Mouse (Mus musculus) brown adipose tissue, adult 24 weeks (tissue): ENCODE results near the gene Shmt1. TPM values are rescaled to one million over a fixed set of nuclear protein-coding genes. Genes with fewer than 3 reads are reported as not detected.

Experiments
- H3K27ac ChIP-seq: fragments of 200-500 bp; replicated peaks from 2 replicates; pipeline ENCODE4 v1.5.1; 2012; ENCODE audit warnings: low read depth, mild to moderate bottlenecking, low read length
- H3K4me1 ChIP-seq: fragments of 200-500 bp; 2 replicates; pipeline ENCODE4 v1.6.1; 2012; ENCODE audit warnings: low read length, mixed read lengths; ENCODE audit not compliant: control insufficient read depth, insufficient read depth, insufficient read length
- H3K4me3 ChIP-seq: fragments of 200-500 bp; 2 replicates; pipeline ENCODE4 v1.5.1; 2012; ENCODE audit warnings: low read depth, mild to moderate bottlenecking, low read length, moderate library complexity; ENCODE audit not compliant: insufficient read depth
- polyA plus RNA-seq: library from polyadenylated mRNA; stranded (reverse); fragments of >200 nt; gene quantifications from 2 replicates; pipeline ENCODE4 v1.2.4, GENCODE M21; 2012; ENCODE audit not compliant: missing spikeins, insufficient read depth, insufficient read length

Gene Shmt1
- polyA plus RNA-seq, 1 experiment, result 28.1 TPM

- Histone ChIP-seq H3K4me1 (peaks cover 26% of the 10 kb centered on the region), H3K27ac (no peak overlapping the region), H3K4me3 (no peak overlapping the region)
Measured at GRCm38 (mm10) chr11:60775578-60775977, 35.9 kb downstream of the Shmt1 start.

- Histone ChIP-seq H3K27ac (no peak overlapping the region; the same call in 1 of the 2 replicates), H3K4me1 (peaks cover 19% of the 10 kb centered on the region), H3K4me3 (no peak overlapping the region)
Measured at GRCm38 (mm10) chr11:60774841-60775240, 36.7 kb downstream of the Shmt1 start.

DNA sequence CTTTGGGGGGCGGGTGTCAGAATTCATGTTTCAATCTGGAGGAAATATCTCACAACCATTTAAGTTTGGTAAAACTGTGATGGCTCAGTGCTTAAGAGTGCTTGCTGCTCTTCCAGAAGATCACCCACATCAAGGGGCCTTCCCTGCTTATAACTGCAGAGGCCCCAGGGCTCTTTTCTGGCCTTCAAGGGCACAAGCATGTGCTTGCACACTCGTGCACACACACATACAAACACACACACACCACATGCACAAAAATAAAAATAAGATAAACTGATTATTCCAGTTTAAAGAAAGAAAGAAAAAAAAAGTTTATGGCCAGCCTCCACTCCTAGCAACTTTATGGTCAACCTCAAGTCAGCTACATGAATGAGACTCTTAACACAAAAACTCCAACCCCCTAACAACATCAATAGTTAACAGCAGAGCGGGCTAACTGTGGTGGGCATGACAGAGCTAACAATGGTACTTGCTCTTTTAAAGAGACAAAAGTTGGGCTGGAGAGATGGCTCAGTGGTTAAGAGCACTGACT is 37.3 kb downstream of the Shmt1 start:
- H3K4me3 ChIP-seq, result no peak overlapping the region
- no peak overlapping the region for H3K27ac ChIP-seq
- peaks cover 13% of the 10 kb centered on the region for H3K4me1 ChIP-seq

DNA sequence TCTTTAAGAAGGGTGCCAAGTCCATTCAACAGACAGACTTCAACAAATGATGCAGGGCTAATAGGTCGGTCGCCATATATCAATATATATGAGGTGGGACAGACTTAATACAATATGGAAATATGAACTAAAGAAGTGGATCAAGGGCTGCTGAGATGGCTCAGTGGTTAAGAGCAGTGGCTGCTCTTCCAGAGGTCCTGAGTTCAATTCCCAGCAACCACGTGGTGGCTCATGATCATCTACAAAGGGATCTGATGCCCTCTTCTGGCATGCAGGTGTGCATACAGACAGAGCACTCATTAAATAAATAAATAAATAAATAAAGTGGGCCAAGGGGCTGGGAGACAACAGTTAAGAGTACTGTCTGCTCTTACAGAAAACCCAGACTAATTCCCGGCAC is 39.4 kb downstream of the Shmt1 start:
- Histone ChIP-seq H3K27ac (no peak overlapping the region), H3K4me3 (no peak overlapping the region), H3K4me1 (no peaks in the 10 kb centered on the region)

DNA sequence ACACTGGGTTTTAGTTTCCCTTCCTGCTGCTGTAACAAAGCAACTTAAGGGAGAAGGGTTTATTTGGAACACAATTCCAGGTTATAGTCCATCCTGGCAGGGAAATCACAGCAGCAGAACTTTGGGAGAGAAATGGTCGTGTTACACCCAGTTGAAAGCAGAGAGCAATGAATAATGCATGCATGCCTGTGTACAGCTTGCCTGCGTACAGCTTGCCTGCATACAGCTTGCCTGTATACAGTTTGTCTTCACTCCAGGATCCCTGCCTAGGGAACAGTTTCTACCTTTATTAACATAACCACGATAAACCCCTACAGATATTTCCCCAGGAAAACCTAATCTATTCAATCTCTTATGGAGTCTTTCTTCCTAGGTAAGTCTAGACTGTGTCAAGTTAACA is 40.7 kb downstream of the Shmt1 start:
- no peak overlapping the region for H3K27ac ChIP-seq
- no peak overlapping the region for H3K4me3 ChIP-seq
- no peaks in the 10 kb centered on the region for H3K4me1 ChIP-seq

GRCm38 (mm10) chr11:60769322-60769721 is 42.2 kb downstream of the Shmt1 start:
- Histone ChIP-seq H3K27ac (no peak overlapping the region), H3K4me3 (no peak overlapping the region), H3K4me1 (no peaks in the 10 kb centered on the region)

DNA sequence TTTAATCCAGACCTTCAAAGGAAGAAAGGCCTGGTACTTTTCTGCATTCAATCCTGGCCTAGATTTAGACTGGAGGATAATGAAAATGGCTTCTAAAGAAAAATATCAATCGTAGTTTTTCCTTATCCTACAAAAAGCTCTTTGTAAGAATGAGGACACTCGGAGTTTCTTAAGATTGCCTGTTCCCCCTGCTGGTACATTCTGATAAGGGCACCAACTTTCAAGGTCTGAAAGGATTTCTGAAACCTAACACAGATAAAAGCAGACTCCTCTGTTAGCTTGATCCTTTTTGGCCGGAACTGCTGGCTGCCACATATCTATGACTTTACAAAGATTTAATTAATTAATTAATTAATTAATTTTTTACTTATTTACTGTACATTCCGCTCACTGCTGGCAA is 44.5 kb downstream of the Shmt1 start:
- Histone ChIP-seq H3K4me1 (no peaks in the 10 kb centered on the region), H3K4me3 (no peak overlapping the region), H3K27ac (no peak overlapping the region)

- no peaks in the 10 kb centered on the region for H3K4me1 ChIP-seq
- H3K27ac ChIP-seq, result no peak overlapping the region
- H3K4me3 ChIP-seq, result no peak overlapping the region
Measured at GRCm38 (mm10) chr11:60761681-60762080, 49.8 kb downstream of the Shmt1 start.

- no peak overlapping the region for H3K4me3 ChIP-seq
- H3K27ac ChIP-seq, result no peak overlapping the region
- H3K4me1 ChIP-seq, result no peaks in the 10 kb centered on the region
Measured at GRCm38 (mm10) chr11:60755570-60755969, 55.9 kb downstream of the Shmt1 start.

DNA sequence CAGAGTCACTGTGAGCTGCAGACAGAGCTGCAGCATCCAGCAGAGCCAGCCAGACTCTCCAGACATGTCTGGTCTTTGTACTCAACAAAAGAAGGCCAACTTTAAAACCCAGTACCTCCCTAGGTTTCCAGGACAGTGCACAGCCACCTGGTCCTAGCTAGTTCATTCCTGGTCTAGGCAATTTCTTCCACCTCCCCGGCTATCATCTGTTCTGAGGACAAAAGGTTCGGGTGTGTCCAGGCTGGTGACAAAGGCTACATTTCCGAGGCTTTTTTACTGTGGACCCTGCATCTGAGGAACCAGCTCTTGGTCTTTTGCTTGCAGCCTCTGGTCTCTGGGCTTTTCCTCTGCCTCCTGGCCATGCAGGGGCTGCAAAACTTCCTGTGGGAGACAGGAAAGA is 71.2 kb downstream of the Shmt1 start:
- peaks cover 2% of the 10 kb centered on the region; the same call in 1 of the 2 replicates for H3K4me1 ChIP-seq
- no peak overlapping the region for H3K4me3 ChIP-seq
- H3K27ac ChIP-seq, result no peak overlapping the region

Other genes starting within 250 kb of the Shmt1 start
- gene Llgl1, start 112.0 kb downstream of the Shmt1 start, polyA plus RNA-seq, result 4.3 and 4.4 TPM in 2 replicates
- 68.5 and 68.8 TPM in 2 replicates for gene Flii, start 84.5 kb downstream of the Shmt1 start, polyA plus RNA-seq
- gene Mief2, start 83.3 kb downstream of the Shmt1 start, polyA plus RNA-seq, result 23.5 and 30.7 TPM in 2 replicates
- gene Top3a, start 34.4 kb downstream of the Shmt1 start, polyA plus RNA-seq, result 2.2 and 2.6 TPM in 2 replicates
- gene Smcr8, start 34.2 kb downstream of the Shmt1 start, polyA plus RNA-seq, result 8.0 and 8.5 TPM in 2 replicates
- 82.8 and 88.3 TPM in 2 replicates for gene Dhrs7b, start 18.9 kb upstream of the Shmt1 start, polyA plus RNA-seq
- 60.2 and 63.5 TPM in 2 replicates for gene Tmem11, start 67.6 kb upstream of the Shmt1 start, polyA plus RNA-seq
- 8.6 and 11.2 TPM in 2 replicates for gene Natd1, start 103.0 kb upstream of the Shmt1 start, polyA plus RNA-seq
- 22.9 and 29.5 TPM in 2 replicates for gene Map2k3, start 120.3 kb upstream of the Shmt1 start, polyA plus RNA-seq
- 0.50 TPM in 1 of 2 replicates, not detected in the other for gene Kcnj12, start 210.8 kb upstream of the Shmt1 start, polyA plus RNA-seq